Mouse (Mus musculus) forebrain, embryonic 11.5 days (tissue): ENCODE measurements around the gene Hist1h2bb. TPM values are rescaled to one million over a fixed set of nuclear protein-coding genes. Genes with fewer than 3 reads are reported as not detected.

Experiments used
- ATAC-seq: fragments of 200-750 bp; cut with Nextera tagmentation; replicated peaks from 2 replicates; pipeline ENCODE4 v1.8.0; 2017; ENCODE audit warnings: moderate TSS enrichment; ENCODE audit not compliant: low FRiP score
- DNase-seq: peaks from one replicate; pipeline ENCODE4 v3.0.0-alpha.2; 2017; ENCODE audit warnings: low spot score
- H3K27ac ChIP-seq: fragments of 300-500 bp; sonication (generic); 2 replicates; pipeline ENCODE4 v1.5.1; 2014; ENCODE audit warnings: low read depth, low read length
- H3K27me3 ChIP-seq: fragments of 300-500 bp; sonication (generic); 2 replicates; pipeline ENCODE4 v1.6.1; 2014; ENCODE audit warnings: mild to moderate bottlenecking, low read length, mixed read lengths; ENCODE audit not compliant: control insufficient read depth, insufficient read depth
- H3K36me3 ChIP-seq: fragments of 300-500 bp; sonication (generic); 2 replicates; pipeline ENCODE4 v1.6.1; 2014; ENCODE audit warnings: mild to moderate bottlenecking, low read length, moderate library complexity, mixed read lengths; ENCODE audit not compliant: control insufficient read depth, insufficient read depth
- H3K4me1 ChIP-seq: fragments of 300-500 bp; sonication (generic); replicated peaks from 2 replicates; pipeline ENCODE4 v1.6.1; 2014; ENCODE audit warnings: low read length, mixed read lengths; ENCODE audit not compliant: control insufficient read depth, insufficient read depth
- H3K4me2 ChIP-seq: fragments of 300-500 bp; sonication (generic); 2 replicates; pipeline ENCODE4 v1.6.1; 2014; ENCODE audit warnings: low read depth, mild to moderate bottlenecking, low read length, moderate library complexity, mixed read lengths; ENCODE audit not compliant: severe bottlenecking
- H3K4me3 ChIP-seq: fragments of 300-500 bp; sonication (generic); 2 replicates; pipeline ENCODE4 v1.5.1; 2014; ENCODE audit warnings: low read depth, low read length
- H3K9ac ChIP-seq: fragments of 300-500 bp; sonication (generic); 2 replicates; pipeline ENCODE4 v1.6.1; 2014; ENCODE audit warnings: low read length
- H3K9me3 ChIP-seq: fragments of 300-500 bp; sonication (generic); 2 replicates; pipeline ENCODE4 v1.6.1; 2016; ENCODE audit warnings: low read length, mixed read lengths; ENCODE audit not compliant: control insufficient read depth
- WGBS: fragments of 180-500 bp; shearing (Covaris S2); extraction: QIAGEN DNeasy Blood & Tissue Kit; methylation state at CpG from one replicate; pipeline ENCODE4 v1.1.7; 2014; 5-methylcytosine and 5-hydroxymethylcytosine counted together
- polyA plus RNA-seq: library from polyadenylated mRNA; unstranded; fragments of >200 nt; fragmentation: Nextera tagmentation; extraction: Ambion mirVana; gene quantifications from 2 replicates; pipeline ENCODE4 v1.2.1, GENCODE M21; 2014

Hist1h2bb gene
- polyA plus RNA-seq, 1 experiment from 2014 or later, result 2.6 TPM

DNA sequence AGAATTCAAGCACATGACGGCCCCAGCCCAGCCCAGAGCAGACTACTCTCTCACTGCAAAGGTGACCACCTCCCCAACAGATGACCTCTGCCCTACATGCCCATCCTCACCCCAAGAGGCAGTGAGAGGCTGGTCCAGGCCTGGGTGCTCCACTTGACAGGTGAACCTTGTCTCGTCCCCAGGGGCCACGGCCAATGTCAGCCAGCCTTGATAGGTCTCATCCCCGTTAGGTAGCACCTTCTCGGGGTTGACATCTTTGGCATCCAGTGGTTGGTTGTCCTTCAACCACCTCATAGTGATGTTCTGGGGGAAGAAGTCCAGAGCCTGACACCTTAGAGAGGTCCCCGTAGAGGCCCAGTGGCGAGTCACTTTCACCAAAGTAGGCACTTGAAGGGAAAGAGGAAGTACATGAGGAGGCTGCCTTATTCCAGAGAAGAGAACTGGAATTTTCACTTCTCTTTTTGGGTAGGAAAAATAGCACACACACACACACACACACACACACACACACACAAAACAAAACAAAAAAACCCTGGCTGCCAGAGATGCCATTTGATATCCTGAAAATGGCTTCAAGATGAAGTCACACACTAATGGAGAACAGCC lies 40.7 kb upstream of the Hist1h2bb start:
- ATAC-seq, result no peak
- Histone ChIP-seq H3K4me1 (peaks cover 5% of the 10 kb centered on the region), H3K36me3 (no peaks in the 10 kb centered on the region), H3K4me2 (no peak overlapping the region), H3K27me3 (no peaks in the 10 kb centered on the region), H3K9me3 (no peaks in the 10 kb centered on the region), H3K4me3 (no peak overlapping the region), H3K9ac (no peak overlapping the region), H3K27ac (no peak overlapping the region)
- DNase-seq, result no peak
- 90% methylated on average over 7 of the region's 7 CpGs for WGBS

DNA sequence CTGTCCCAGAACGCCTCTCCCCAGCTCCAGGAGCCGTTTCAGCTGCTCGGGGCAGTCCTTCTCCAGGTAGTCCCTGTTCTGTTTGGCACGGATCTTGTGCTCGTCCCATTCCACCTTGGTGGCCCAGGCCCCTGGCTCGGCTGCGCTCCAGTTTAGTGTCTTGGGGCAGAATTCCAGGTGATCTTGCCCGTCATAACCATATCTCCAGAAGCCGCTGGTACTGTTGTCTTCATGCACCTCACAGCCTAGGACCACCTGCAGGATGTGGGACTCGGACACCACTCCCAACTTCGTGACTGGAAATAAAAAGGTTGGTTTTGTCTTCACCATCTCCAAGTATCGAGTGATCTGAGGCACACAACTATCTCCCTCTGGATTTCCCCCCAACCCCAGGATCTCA lies 39.8 kb upstream of the Hist1h2bb start:
- Histone ChIP-seq H3K4me3 (no peak overlapping the region), H3K27ac (no peak overlapping the region), H3K9ac (no peak overlapping the region), H3K4me2 (no peak overlapping the region), H3K36me3 (no peaks in the 10 kb centered on the region), H3K4me1 (peaks cover 5% of the 10 kb centered on the region), H3K27me3 (no peaks in the 10 kb centered on the region; the same call in 1 of the 2 replicates), H3K9me3 (no peaks in the 10 kb centered on the region)
- 90% methylated on average over 12 of the region's 12 CpGs for WGBS
- ATAC-seq (no peak), DNase-seq (no peak)

- no peak for ATAC-seq
Measured at GRCm38 (mm10) chr13:23708041-23708440, 38.5 kb upstream of the Hist1h2bb start.

DNA sequence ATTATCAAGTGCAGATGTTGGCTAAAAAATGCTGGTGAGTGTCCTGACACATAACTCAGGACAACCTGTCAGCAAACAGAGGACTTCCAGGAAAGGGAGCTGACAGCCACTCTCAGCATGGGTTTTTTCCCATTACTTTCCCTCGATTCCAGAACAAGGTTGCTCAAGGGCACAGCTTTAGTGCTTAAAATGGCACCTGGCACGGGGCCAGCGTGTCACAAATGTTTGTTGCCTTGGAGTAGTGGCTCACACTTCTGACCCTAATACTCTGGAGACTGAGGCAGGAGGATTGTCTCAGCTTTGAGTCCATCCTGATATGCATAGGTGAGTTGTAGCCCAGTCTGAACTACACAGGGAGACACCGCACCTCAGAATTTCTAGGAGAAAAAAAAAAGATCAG lies 37.9 kb upstream of the Hist1h2bb start:
- DNase-seq (no peak), ATAC-seq (no peak)
- H3K4me2 ChIP-seq, result no peak overlapping the region
- WGBS, result 85% methylated on average over 4 of the region's 4 CpGs
- H3K27ac ChIP-seq, result no peak overlapping the region
- peaks cover 5% of the 10 kb centered on the region for H3K4me1 ChIP-seq
- no peaks in the 10 kb centered on the region; the same call in 1 of the 2 replicates for H3K27me3 ChIP-seq
- no peak overlapping the region for H3K4me3 ChIP-seq
- no peak overlapping the region for H3K9ac ChIP-seq
- no peaks in the 10 kb centered on the region for H3K36me3 ChIP-seq
- no peaks in the 10 kb centered on the region for H3K9me3 ChIP-seq

More at GRCm38 (mm10) chr13:23708041-23708440, 38.5 kb upstream of the Hist1h2bb start:
- no peaks in the 10 kb centered on the region for H3K9me3 ChIP-seq
- no peak overlapping the region for H3K4me3 ChIP-seq
- no peak for DNase-seq
- no peaks in the 10 kb centered on the region; the same call in 1 of the 2 replicates for H3K27me3 ChIP-seq
- no peak overlapping the region for H3K4me2 ChIP-seq
- no peaks in the 10 kb centered on the region for H3K36me3 ChIP-seq
- 90% methylated on average over 4 of the region's 4 CpGs for WGBS
- peaks cover 5% of the 10 kb centered on the region for H3K4me1 ChIP-seq
- H3K27ac ChIP-seq, result no peak overlapping the region
- H3K9ac ChIP-seq, result no peak overlapping the region

DNA sequence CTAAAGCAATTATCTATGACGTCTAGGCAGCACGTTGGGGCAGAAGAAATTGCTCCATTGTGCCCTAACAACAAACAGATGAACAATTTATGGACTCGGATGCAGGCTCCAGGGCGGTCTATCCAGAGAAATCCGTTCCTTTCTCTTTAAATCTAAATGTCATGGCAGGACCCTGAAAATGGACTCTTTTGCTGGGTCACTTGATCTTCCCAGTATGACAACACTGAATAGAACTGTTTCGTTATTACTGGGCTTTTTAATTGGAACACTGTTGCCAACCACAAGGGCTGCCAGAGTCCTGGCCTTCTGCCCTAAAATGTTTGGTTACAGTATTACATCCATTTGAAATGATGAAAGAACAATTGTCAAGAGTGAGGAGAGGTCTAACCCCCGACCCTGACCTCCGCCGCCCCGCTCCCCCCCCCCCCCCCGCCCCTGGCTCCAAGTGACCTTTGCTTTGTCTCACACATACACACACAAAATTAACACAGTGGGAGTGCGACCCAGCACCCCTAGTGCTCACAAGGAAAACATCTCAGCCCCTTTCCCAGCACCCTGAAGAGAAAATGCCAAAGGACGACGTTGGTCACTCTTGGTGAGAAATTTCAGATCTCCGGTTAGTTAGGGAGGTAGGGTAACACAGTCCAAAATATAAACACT lies 36.7 kb upstream of the Hist1h2bb start:
- Histone ChIP-seq H3K27me3 (no peaks in the 10 kb centered on the region; the same call in 1 of the 2 replicates), H3K27ac (no peak overlapping the region), H3K9me3 (no peaks in the 10 kb centered on the region), H3K36me3 (no peaks in the 10 kb centered on the region), H3K4me2 (peak overlapping the region; percentile 48), H3K4me1 (peaks cover 5% of the 10 kb centered on the region), H3K9ac (peak overlapping the region; percentile 37), H3K4me3 (peak overlapping the region; percentile 20; the same call in 1 of the 2 replicates)
- WGBS, result 21% methylated on average over 15 of the region's 15 CpGs
- ATAC-seq (no peak), DNase-seq (no peak)

DNA sequence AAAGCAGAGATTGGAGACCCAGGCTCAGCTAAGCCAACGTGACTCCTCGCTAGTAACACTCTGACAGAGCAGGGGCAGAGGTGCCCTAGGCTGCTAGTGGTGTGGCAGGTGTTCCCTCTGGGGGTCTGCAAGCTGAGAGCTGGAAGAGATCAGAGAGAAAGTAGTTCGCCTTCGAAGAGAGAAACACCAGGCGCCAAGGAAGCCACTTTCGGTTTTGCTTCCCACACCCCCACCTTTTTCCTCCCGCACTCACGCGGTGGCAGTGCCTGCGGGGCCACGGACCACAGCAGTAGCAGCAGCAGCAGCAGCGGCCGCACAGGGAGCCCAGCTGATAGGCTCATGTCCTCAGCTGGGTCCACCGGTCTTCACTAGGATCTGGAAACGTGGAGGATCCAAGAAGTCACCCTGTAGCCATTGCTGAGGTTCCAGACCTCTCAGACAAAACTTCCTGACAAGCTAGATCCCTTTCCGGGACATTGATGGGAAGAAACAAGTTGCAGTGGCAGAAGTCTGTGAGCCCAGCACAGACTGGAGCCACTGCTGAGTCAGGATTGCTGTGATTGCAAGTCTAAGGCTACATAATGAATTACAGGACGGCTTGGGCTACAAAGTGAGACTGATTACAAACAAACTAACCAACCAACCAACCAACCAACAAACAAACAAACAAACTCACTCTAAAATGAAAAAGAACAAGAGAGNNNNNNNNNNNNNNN lies 36.0 kb upstream of the Hist1h2bb start, which contains the start of gene Hfe:
Gene Hfe, minus strand, starts transcription at position 481 of the 716 bp plus-strand sequence.
- Histone ChIP-seq H3K27ac (no peak within 1 kb of the TSS), H3K36me3 (no peaks in the 10 kb centered on the region), H3K4me3 (peak within 1 kb of the TSS; percentile 20), H3K9me3 (no peaks in the 10 kb centered on the region), H3K27me3 (no peaks in the 10 kb centered on the region; the same call in 1 of the 2 replicates), H3K9ac (peak within 1 kb of the TSS; percentile 37), H3K4me1 (peaks cover 5% of the 10 kb centered on the region), H3K4me2 (peak within 1 kb of the TSS; percentile 48)
- 6% methylated on average over 17 of the region's 17 CpGs for WGBS
- peak; percentile 80 for DNase-seq
- peak; percentile 39; the same call in 1 of the 2 replicates for ATAC-seq

DNA sequence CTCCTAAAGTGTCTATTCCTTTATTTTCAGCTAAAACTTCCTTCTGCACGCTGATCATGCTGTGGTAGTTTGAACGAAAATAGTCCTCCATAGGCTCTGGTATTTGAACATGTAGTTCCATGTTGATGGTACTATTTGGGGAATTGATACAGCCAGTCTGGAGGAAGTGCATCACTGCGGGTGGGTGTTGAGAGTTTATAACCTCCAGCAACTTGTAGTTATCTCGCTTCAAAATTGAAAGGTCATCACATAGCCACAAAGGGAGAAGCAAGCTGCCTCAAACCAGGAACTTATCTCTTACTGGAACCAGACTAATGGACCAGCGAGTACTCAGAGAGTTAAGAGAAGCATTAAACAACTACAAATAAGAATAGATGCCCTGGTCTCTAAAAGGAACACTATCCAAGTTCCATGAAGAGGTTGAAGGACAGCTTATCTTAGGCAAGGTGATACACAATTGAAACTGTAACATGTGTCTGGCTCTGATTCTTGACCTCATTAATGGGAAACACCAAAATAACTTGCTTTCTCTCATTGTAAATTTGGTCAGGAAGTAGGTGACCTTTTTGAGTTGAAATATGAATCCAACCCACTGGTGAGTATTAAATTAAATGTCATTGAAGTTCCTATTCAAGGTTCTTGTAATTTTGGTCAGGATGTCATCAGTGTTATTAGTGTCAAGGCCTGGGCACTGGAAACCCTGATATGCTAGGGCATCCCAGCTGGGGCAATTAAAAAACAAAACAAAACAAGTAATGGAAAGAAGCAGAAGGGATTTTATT lies 30.1 kb upstream of the Hist1h2bb start:
- no peak for DNase-seq
- ATAC-seq, result no peak
- Histone ChIP-seq H3K4me2 (no peak overlapping the region), H3K4me1 (no peaks in the 10 kb centered on the region), H3K27me3 (no peaks in the 10 kb centered on the region), H3K9me3 (no peaks in the 10 kb centered on the region), H3K36me3 (no peaks in the 10 kb centered on the region), H3K9ac (no peak overlapping the region), H3K4me3 (no peak overlapping the region), H3K27ac (no peak overlapping the region)
- WGBS, result 85% methylated on average over 5 of the region's 5 CpGs

DNA sequence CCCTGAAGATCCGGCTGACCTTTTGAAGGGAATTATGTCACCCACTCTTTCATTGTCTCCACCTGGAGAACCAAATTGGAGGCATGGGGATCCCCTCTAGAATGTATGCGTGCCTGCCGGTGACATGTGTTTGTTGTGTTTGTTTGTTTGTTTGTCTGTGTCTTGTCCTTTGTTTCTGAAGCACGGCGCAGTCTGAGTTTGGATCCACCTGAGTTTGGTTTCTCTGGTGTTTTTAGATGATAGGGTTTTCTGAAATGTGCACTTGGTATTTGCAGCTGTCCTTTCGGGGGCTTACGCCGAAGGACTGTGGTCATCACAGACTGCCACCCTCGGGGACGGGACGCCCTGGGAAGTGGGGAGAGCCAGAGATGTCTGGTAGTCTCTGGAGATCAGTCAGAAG lies 29.4 kb upstream of the Hist1h2bb start:
- H3K36me3 ChIP-seq, result no peaks in the 10 kb centered on the region
- no peak overlapping the region for H3K9ac ChIP-seq
- H3K27me3 ChIP-seq, result no peaks in the 10 kb centered on the region
- no peak for DNase-seq
- 66% methylated on average over 11 of the region's 11 CpGs for WGBS
- no peaks in the 10 kb centered on the region for H3K4me1 ChIP-seq
- no peak overlapping the region for H3K4me3 ChIP-seq
- no peak overlapping the region for H3K27ac ChIP-seq
- no peaks in the 10 kb centered on the region for H3K9me3 ChIP-seq
- no peak overlapping the region for H3K4me2 ChIP-seq
- no peak for ATAC-seq
